Mouse (Mus musculus): ENCODE measurements around the gene Foxc2. TPM values are rescaled to one million over a fixed set of nuclear protein-coding genes. Genes with fewer than 3 reads are reported as not detected.

Gene Foxc2
- polyA plus RNA-seq, 1 experiment from 2014 or later: 6.8 TPM

GRCm38 (mm10) chr8:121113261-121113660 lies 2.7 kb upstream of the Foxc2 start:
- no peak for ATAC-seq (ENCODE audit: insufficient number of reproducible peaks, low FRiP score, low TSS enrichment, low read depth)
- peak overlapping the region; percentile 36 for H3K4me2 ChIP-seq
- under 1% methylated on average over 21 of the region's 21 CpGs for WGBS
- peaks cover 56% of the 10 kb centered on the region for H3K27me3 ChIP-seq
- no peaks in the 10 kb centered on the region for H3K36me3 ChIP-seq
- H3K4me1 ChIP-seq: peaks cover 31% of the 10 kb centered on the region
- no peak overlapping the region for H3K9ac ChIP-seq
- no peak overlapping the region for H3K27ac ChIP-seq
- H3K9me3 ChIP-seq: no peaks in the 10 kb centered on the region
- peak overlapping the region; percentile 13; the same call in 1 of the 2 replicates for H3K4me3 ChIP-seq

GRCm38 (mm10) chr8:121115136-121115535 lies 835 bp upstream of the Foxc2 start:
- peak overlapping the region; percentile 31 for H3K4me2 ChIP-seq
- peaks cover 74% of the 10 kb centered on the region for H3K27me3 ChIP-seq
- no peak for ATAC-seq (ENCODE audit: insufficient number of reproducible peaks, low FRiP score, low TSS enrichment, low read depth)
- H3K9ac ChIP-seq: no peak overlapping the region
- H3K4me1 ChIP-seq: peaks cover 34% of the 10 kb centered on the region
- no peaks in the 10 kb centered on the region for H3K36me3 ChIP-seq
- no peak overlapping the region for H3K27ac ChIP-seq
- 2% methylated on average over 25 of the region's 25 CpGs for WGBS
- H3K4me3 ChIP-seq: peak overlapping the region; percentile 27
- no peaks in the 10 kb centered on the region for H3K9me3 ChIP-seq

- 0 out of 2 replicates have a peak, but pooled peaks have one; percentile 50 for ATAC-seq (ENCODE audit: insufficient number of reproducible peaks, low FRiP score, low TSS enrichment, low read depth)
- peak overlapping the region; percentile 84 for H3K4me2 ChIP-seq
- H3K36me3 ChIP-seq: no peaks in the 10 kb centered on the region
- peaks cover 86% of the 10 kb centered on the region for H3K27me3 ChIP-seq
- H3K27ac ChIP-seq: peak overlapping the region; percentile 89
- peaks cover 39% of the 10 kb centered on the region for H3K4me1 ChIP-seq
- H3K9me3 ChIP-seq: no peaks in the 10 kb centered on the region
- under 1% methylated on average over 55 of the region's 55 CpGs for WGBS
- peak overlapping the region; percentile 57 for H3K4me3 ChIP-seq
- H3K9ac ChIP-seq: peak overlapping the region; percentile 52
Observed at GRCm38 (mm10) chr8:121116591-121117185, 717 bp downstream of the Foxc2 start.

- under 1% methylated on average over 62 of the region's 62 CpGs for WGBS
- Histone ChIP-seq H3K27ac (peak overlapping the region; percentile 89), H3K4me3 (peak overlapping the region; percentile 57), H3K9ac (peak overlapping the region; percentile 52), H3K27me3 (peaks cover 88% of the 10 kb centered on the region), H3K4me2 (peak overlapping the region; percentile 84), H3K4me1 (peaks cover 39% of the 10 kb centered on the region), H3K36me3 (no peaks in the 10 kb centered on the region), H3K9me3 (no peaks in the 10 kb centered on the region)
- no peak for ATAC-seq (ENCODE audit: insufficient number of reproducible peaks, low FRiP score, low TSS enrichment, low read depth)
Observed at GRCm38 (mm10) chr8:121117186-121117651, 1.2 kb downstream of the Foxc2 start.

GRCm38 (mm10) chr8:121117906-121118305 lies 1.9 kb downstream of the Foxc2 start:
- Histone ChIP-seq H3K4me3 (peak overlapping the region; percentile 57), H3K9ac (peak overlapping the region; percentile 52; the same call in 1 of the 2 replicates), H3K27me3 (peaks cover 89% of the 10 kb centered on the region), H3K9me3 (no peaks in the 10 kb centered on the region), H3K27ac (0 out of 2 replicates have a peak overlapping the region, but pooled peaks have one; percentile 89), H3K4me1 (peaks cover 36% of the 10 kb centered on the region), H3K4me2 (peak overlapping the region; percentile 84), H3K36me3 (no peaks in the 10 kb centered on the region)
- 2% methylated on average over 28 of the region's 28 CpGs for WGBS
- no peak for ATAC-seq (ENCODE audit: insufficient number of reproducible peaks, low FRiP score, low TSS enrichment, low read depth)

GRCm38 (mm10) chr8:121118634-121119420 lies 2.9 kb downstream of the Foxc2 start:
- no peak overlapping the region for H3K27ac ChIP-seq
- WGBS: 7% methylated on average over 18 of the region's 18 CpGs
- H3K4me2 ChIP-seq: peak overlapping the region; percentile 84
- peak overlapping the region; percentile 57 for H3K4me3 ChIP-seq
- ATAC-seq (ENCODE audit: insufficient number of reproducible peaks, low FRiP score, low TSS enrichment, low read depth): no peak
- no peaks in the 10 kb centered on the region for H3K9me3 ChIP-seq
- no peak overlapping the region for H3K9ac ChIP-seq
- peaks cover 31% of the 10 kb centered on the region for H3K4me1 ChIP-seq
- no peaks in the 10 kb centered on the region for H3K36me3 ChIP-seq
- peaks cover 92% of the 10 kb centered on the region for H3K27me3 ChIP-seq

GRCm38 (mm10) chr8:121119635-121120455 lies 3.9 kb downstream of the Foxc2 start:
- H3K9ac ChIP-seq: no peak overlapping the region
- ATAC-seq (ENCODE audit: insufficient number of reproducible peaks, low FRiP score, low TSS enrichment, low read depth): no peak

GRCm38 (mm10) chr8:121120456-121121419 lies 4.8 kb downstream of the Foxc2 start:
- H3K9me3 ChIP-seq: no peaks in the 10 kb centered on the region
- H3K27ac ChIP-seq: no peak overlapping the region
- peak overlapping the region; percentile 84 for H3K4me2 ChIP-seq
- ATAC-seq (ENCODE audit: insufficient number of reproducible peaks, low FRiP score, low TSS enrichment, low read depth): no peak
- H3K9ac ChIP-seq: no peak overlapping the region
- peaks cover 96% of the 10 kb centered on the region for H3K27me3 ChIP-seq
- H3K36me3 ChIP-seq: no peaks in the 10 kb centered on the region
- H3K4me1 ChIP-seq: peaks cover 38% of the 10 kb centered on the region
- 29% methylated on average over 17 of the region's 17 CpGs for WGBS
- H3K4me3 ChIP-seq: peak overlapping the region; percentile 57

More at GRCm38 (mm10) chr8:121119635-121120455, 3.9 kb downstream of the Foxc2 start:
- H3K4me1 ChIP-seq: peaks cover 33% of the 10 kb centered on the region
- H3K4me3 ChIP-seq: peak overlapping the region; percentile 57
- no peaks in the 10 kb centered on the region for H3K36me3 ChIP-seq
- peak overlapping the region; percentile 84 for H3K4me2 ChIP-seq
- no peaks in the 10 kb centered on the region for H3K9me3 ChIP-seq
- peaks cover 93% of the 10 kb centered on the region for H3K27me3 ChIP-seq
- no peak overlapping the region for H3K27ac ChIP-seq
- 21% methylated on average over 12 of the region's 12 CpGs for whole genome bisulfite sequencing

- Histone ChIP-seq H3K4me2 (no peak overlapping the region), H3K27me3 (peaks cover 98% of the 10 kb centered on the region), H3K4me1 (peaks cover 37% of the 10 kb centered on the region), H3K9ac (no peak overlapping the region), H3K27ac (no peak overlapping the region), H3K9me3 (no peaks in the 10 kb centered on the region), H3K4me3 (no peak overlapping the region), H3K36me3 (no peaks in the 10 kb centered on the region)
- WGBS: 32% methylated on average over 8 of the region's 8 CpGs
- no peak for ATAC-seq (ENCODE audit: insufficient number of reproducible peaks, low FRiP score, low TSS enrichment, low read depth)
Observed at GRCm38 (mm10) chr8:121121704-121122103, 5.7 kb downstream of the Foxc2 start.

- WGBS: 22% methylated on average over 7 of the region's 7 CpGs
- H3K4me1 ChIP-seq: peaks cover 30% of the 10 kb centered on the region
Observed at GRCm38 (mm10) chr8:121122368-121122767, 6.4 kb downstream of the Foxc2 start.

GRCm38 (mm10) chr8:121123113-121123512 lies 7.1 kb downstream of the Foxc2 start:
- H3K9ac ChIP-seq: no peak overlapping the region
- no peak overlapping the region for H3K4me2 ChIP-seq
- no peak overlapping the region for H3K4me3 ChIP-seq
- no peaks in the 10 kb centered on the region for H3K9me3 ChIP-seq
- ATAC-seq (ENCODE audit: insufficient number of reproducible peaks, low FRiP score, low TSS enrichment, low read depth): no peak
- H3K27ac ChIP-seq: no peak overlapping the region
- H3K27me3 ChIP-seq: peaks cover 98% of the 10 kb centered on the region
- no peaks in the 10 kb centered on the region for H3K36me3 ChIP-seq
- H3K4me1 ChIP-seq: peaks cover 30% of the 10 kb centered on the region
- 55% methylated on average over 2 of the region's 2 CpGs for WGBS

More at GRCm38 (mm10) chr8:121122368-121122767, 6.4 kb downstream of the Foxc2 start:
- no peak for ATAC-seq (ENCODE audit: insufficient number of reproducible peaks, low FRiP score, low TSS enrichment, low read depth)
- H3K9me3 ChIP-seq: no peaks in the 10 kb centered on the region
- no peak overlapping the region for H3K4me3 ChIP-seq
- H3K27ac ChIP-seq: no peak overlapping the region
- no peak overlapping the region for H3K9ac ChIP-seq
- H3K36me3 ChIP-seq: no peaks in the 10 kb centered on the region
- H3K27me3 ChIP-seq: peaks cover 98% of the 10 kb centered on the region
- no peak overlapping the region for H3K4me2 ChIP-seq
